Mouse (Mus musculus) embryo, embryonic 11.5 days (tissue): ENCODE measurements around the gene Tmem242.

Experiments
- DNase-seq: peaks from one replicate; pipeline ENCODE4 v3.0.0-alpha.2; 2012; ENCODE audit warnings: low read depth, low spot score

Tmem242 gene

GRCm38 (mm10) chr17:5377151-5377929, 62.7 kb downstream of the Tmem242 start:
- no peak for DNase-seq

GRCm38 (mm10) chr17:5372951-5373350, 67.1 kb downstream of the Tmem242 start:
- no peak for DNase-seq

- DNase-seq: no peak
Measured at GRCm38 (mm10) chr17:5371521-5371920, 68.5 kb downstream of the Tmem242 start.

GRCm38 (mm10) chr17:5371032-5371431, 69.0 kb downstream of the Tmem242 start:
- DNase-seq: no peak

GRCm38 (mm10) chr17:5365992-5366398, 74.1 kb downstream of the Tmem242 start:
- no peak for DNase-seq
